Mouse (Mus musculus) small intestine, adult 2 months (tissue): ENCODE measurements at regions not wholly inside any gene's neighbourhood (a gene's known extent, or its start where the extent isn't known, plus 50 kb on each side); places are given as distances from the start of the nearest gene placed in this dataset.

Experiments used
- CTCF ChIP-seq: fragments of 200-500 bp; IDR thresholded peaks from 2 replicates; pipeline ENCODE4 v1.5.1; 2012; ENCODE audit warnings: low read depth, mild to moderate bottlenecking, control low read depth, inconsistent platforms, low read length, moderate library complexity, mixed read lengths; ENCODE audit not compliant: insufficient replicate concordance, insufficient read length; ENCODE audit errors: extremely low read depth
- POLR2A ChIP-seq: fragments of 200-500 bp; IDR thresholded peaks from 2 replicates; pipeline ENCODE4 v1.6.1; 2012; ENCODE audit warnings: low read depth, mild to moderate bottlenecking, control low read depth, inconsistent platforms, low read length, moderate library complexity

GRCm38 (mm10) chr12:69461888-69462840 lies 89.9 kb upstream of the Gm9887 start:
- TF ChIP-seq CTCF (no peak), POLR2A (no peak; the same call in 1 of the 2 replicates)
